Mouse (Mus musculus) forebrain, embryonic 14.5 days (tissue): Measurements from ENCODE around the gene Tor4a. TPM values are rescaled to one million over a fixed set of nuclear protein-coding genes. Genes with fewer than 3 reads are reported as not detected.

Experiments used
- ATAC-seq: fragments of 200-750 bp; cut with Nextera tagmentation; 2 replicates; pipeline ENCODE4 v1.8.0; 2017; ENCODE audit warnings: mild to moderate bottlenecking, moderate library complexity
- DNase-seq: peaks from one replicate; pipeline ENCODE4 v3.0.0-alpha.2; 2015; ENCODE audit warnings: low spot score
- H3K27ac ChIP-seq: fragments of 300-500 bp; sonication (generic); 2 replicates; pipeline ENCODE4 v1.5.1; 2014; ENCODE audit warnings: low read depth, mild to moderate bottlenecking, control low read depth, low read length, moderate library complexity
- H3K27me3 ChIP-seq: fragments of 300-500 bp; sonication (generic); replicated peaks from 2 replicates; pipeline ENCODE4 v1.6.1; 2014; ENCODE audit warnings: low read length, control low read depth, mixed read lengths; ENCODE audit not compliant: control insufficient read depth, insufficient read depth
- H3K36me3 ChIP-seq: fragments of 300-500 bp; sonication (generic); 2 replicates; pipeline ENCODE4 v1.6.1; 2014; ENCODE audit warnings: low read length, control low read depth; ENCODE audit not compliant: control insufficient read depth, insufficient read depth
- H3K4me1 ChIP-seq: fragments of 300-500 bp; sonication (generic); 2 replicates; pipeline ENCODE4 v1.6.1; 2014; ENCODE audit warnings: antibody characterized with exemption, low read length, control low read depth; ENCODE audit not compliant: control insufficient read depth, insufficient read depth
- H3K4me2 ChIP-seq: fragments of 300-500 bp; sonication (generic); 2 replicates; pipeline ENCODE4 v1.6.1; 2014; ENCODE audit warnings: mild to moderate bottlenecking, control low read depth, low read length
- H3K4me3 ChIP-seq: fragments of 300-500 bp; sonication (generic); 2 replicates; pipeline ENCODE4 v1.5.1; 2014; ENCODE audit warnings: low read depth, low read length, control low read depth
- H3K9ac ChIP-seq: fragments of 300-500 bp; sonication (generic); 2 replicates; pipeline ENCODE4 v1.6.1; 2014; ENCODE audit warnings: mild to moderate bottlenecking, low read length, control low read depth, moderate library complexity
- H3K9me3 ChIP-seq: fragments of 300-500 bp; sonication (generic); replicated peaks from 2 replicates; pipeline ENCODE4 v1.6.1; 2016; ENCODE audit warnings: low read length, control low read depth, mixed read lengths; ENCODE audit not compliant: control insufficient read depth
- WGBS: fragments of 180-500 bp; shearing (Covaris S2); extraction: QIAGEN DNeasy Blood & Tissue Kit; methylation state at CpG from one replicate; pipeline ENCODE4 v1.1.7; 2014; 5-methylcytosine and 5-hydroxymethylcytosine counted together
- polyA plus RNA-seq: library from polyadenylated mRNA; unstranded; fragments of >200 nt; fragmentation: Nextera tagmentation; extraction: Ambion mirVana; gene quantifications from 2 replicates; pipeline ENCODE4 v1.2.1, GENCODE M21; 2014

Gene Tor4a
- polyA plus RNA-seq, 1 experiment from 2014 or later: 0.97 TPM

- Histone ChIP-seq H3K4me2 (no peak overlapping the region), H3K9ac (no peak overlapping the region), H3K36me3 (no peaks in the 10 kb centered on the region), H3K27ac (no peak overlapping the region), H3K27me3 (no peaks in the 10 kb centered on the region), H3K4me1 (peaks cover 15% of the 10 kb centered on the region), H3K9me3 (no peaks in the 10 kb centered on the region), H3K4me3 (no peak overlapping the region)
- ATAC-seq (no peak), DNase-seq (no peak)
Measured at GRCm38 (mm10) chr2:25238106-25238505, 41.4 kb upstream of the Tor4a start.

DNA sequence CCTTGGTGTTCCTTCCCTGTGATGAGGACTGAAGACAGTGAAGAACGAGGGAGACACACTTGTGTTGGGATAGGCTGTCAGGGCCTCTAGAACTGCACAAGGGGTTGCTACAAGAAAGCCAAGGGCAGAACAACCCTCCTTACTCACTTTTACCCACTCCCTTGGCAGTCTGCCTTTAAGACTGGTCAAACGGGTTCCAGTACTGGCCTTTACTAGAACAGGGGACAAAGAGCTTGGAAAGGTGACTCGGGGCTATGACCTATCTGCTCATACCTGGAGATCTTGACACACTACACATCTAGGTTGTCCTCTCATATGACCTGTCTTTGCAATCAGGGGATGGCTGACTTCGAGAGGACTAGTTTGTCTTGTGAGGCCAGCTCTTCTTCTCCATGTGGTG lies 40.8 kb upstream of the Tor4a start:
- no peaks in the 10 kb centered on the region for H3K9me3 ChIP-seq
- 64% methylated on average over 4 of the region's 4 CpGs for WGBS
- DNase-seq (no peak), ATAC-seq (no peak)
- no peak overlapping the region for H3K27ac ChIP-seq
- H3K4me1 ChIP-seq: peaks cover 13% of the 10 kb centered on the region
- H3K4me2 ChIP-seq: no peak overlapping the region
- H3K36me3 ChIP-seq: no peaks in the 10 kb centered on the region
- no peaks in the 10 kb centered on the region for H3K27me3 ChIP-seq
- no peak overlapping the region for H3K4me3 ChIP-seq
- no peak overlapping the region for H3K9ac ChIP-seq

- 34% methylated on average over 8 of the region's 8 CpGs for WGBS
- no peak for ATAC-seq
- Histone ChIP-seq H3K4me3 (no peak within 1 kb of the TSS), H3K27me3 (no peaks in the 10 kb centered on the region), H3K9ac (no peak within 1 kb of the TSS), H3K4me2 (no peak within 1 kb of the TSS), H3K4me1 (peaks cover 10% of the 10 kb centered on the region), H3K36me3 (no peaks in the 10 kb centered on the region), H3K9me3 (no peaks in the 10 kb centered on the region), H3K27ac (no peak within 1 kb of the TSS)
- no peak for DNase-seq
Measured at GRCm38 (mm10) chr2:25236614-25237013, 39.9 kb upstream of the Tor4a start, which contains the start of gene Rnf224. Rnf224 (minus strand) TSS chr2:25236787.

GRCm38 (mm10) chr2:25234551-25235220 lies 38.0 kb upstream of the Tor4a start:
- DNase-seq: no peak
- H3K27ac ChIP-seq: no peak overlapping the region
- H3K4me2 ChIP-seq: no peak overlapping the region
- no peaks in the 10 kb centered on the region for H3K4me1 ChIP-seq
- H3K36me3 ChIP-seq: no peaks in the 10 kb centered on the region
- 74% methylated on average over 5 of the region's 5 CpGs for WGBS
- ATAC-seq: no peak
- no peaks in the 10 kb centered on the region for H3K27me3 ChIP-seq
- no peak overlapping the region for H3K4me3 ChIP-seq
- H3K9ac ChIP-seq: no peak overlapping the region
- H3K9me3 ChIP-seq: no peaks in the 10 kb centered on the region

- 90% methylated on average over 3 of the region's 3 CpGs for WGBS
Measured at GRCm38 (mm10) chr2:25234050-25234449, 37.4 kb upstream of the Tor4a start, which contains the start of gene Slc34a3. Slc34a3 (minus strand) TSS chr2:25234364.

GRCm38 (mm10) chr2:25233421-25233820 lies 36.7 kb upstream of the Tor4a start:
- DNase-seq (no peak), ATAC-seq (no peak)
- no peaks in the 10 kb centered on the region for H3K27me3 ChIP-seq
- 81% methylated on average over 4 of the region's 4 CpGs for WGBS
- H3K36me3 ChIP-seq: no peaks in the 10 kb centered on the region
- H3K9me3 ChIP-seq: no peaks in the 10 kb centered on the region
- H3K4me1 ChIP-seq: no peaks in the 10 kb centered on the region
- H3K4me3 ChIP-seq: no peak overlapping the region
- no peak overlapping the region for H3K4me2 ChIP-seq
- H3K27ac ChIP-seq: no peak overlapping the region
- no peak overlapping the region for H3K9ac ChIP-seq

More at GRCm38 (mm10) chr2:25234050-25234449, 37.4 kb upstream of the Tor4a start, which contains the start of gene Slc34a3:
- Histone ChIP-seq H3K9ac (no peak within 1 kb of the TSS), H3K27me3 (no peaks in the 10 kb centered on the region), H3K4me2 (no peak within 1 kb of the TSS), H3K27ac (no peak within 1 kb of the TSS), H3K4me1 (no peaks in the 10 kb centered on the region), H3K36me3 (no peaks in the 10 kb centered on the region), H3K4me3 (no peak within 1 kb of the TSS), H3K9me3 (no peaks in the 10 kb centered on the region)
- ATAC-seq (no peak), DNase-seq (no peak)

GRCm38 (mm10) chr2:25231038-25231437 lies 34.4 kb upstream of the Tor4a start:
- no peaks in the 10 kb centered on the region for H3K27me3 ChIP-seq
- ATAC-seq (no peak), DNase-seq (no peak)
- H3K4me1 ChIP-seq: no peaks in the 10 kb centered on the region
- no peak overlapping the region for H3K27ac ChIP-seq
- no peaks in the 10 kb centered on the region for H3K36me3 ChIP-seq
- no peaks in the 10 kb centered on the region for H3K9me3 ChIP-seq
- H3K9ac ChIP-seq: no peak overlapping the region
- no peak overlapping the region for H3K4me2 ChIP-seq
- no peak overlapping the region for H3K4me3 ChIP-seq
- whole genome bisulfite sequencing: 49% methylated on average over 12 of the region's 12 CpGs

DNA sequence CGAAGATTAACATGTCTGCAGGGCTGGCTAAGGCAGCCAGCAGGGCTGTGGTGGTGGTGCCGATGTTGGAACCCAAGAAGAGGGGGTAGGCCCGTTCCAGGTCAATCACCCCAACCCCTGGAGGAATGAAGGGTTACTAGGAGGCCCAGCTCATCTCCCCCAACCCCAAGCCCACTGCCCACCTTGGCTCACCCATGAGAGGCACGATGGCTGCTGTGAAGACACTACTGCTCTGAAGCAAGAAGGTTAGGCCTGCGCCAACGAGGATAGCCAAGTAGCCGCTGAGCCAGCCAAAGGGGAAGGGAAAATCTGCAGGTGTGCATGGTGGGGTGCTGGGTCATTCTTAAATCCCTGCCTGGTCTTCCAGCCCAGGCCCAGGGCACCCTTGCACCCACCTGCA lies 33.9 kb upstream of the Tor4a start:
- H3K27me3 ChIP-seq: no peaks in the 10 kb centered on the region
- H3K4me1 ChIP-seq: peaks cover 2% of the 10 kb centered on the region; the same call in 1 of the 2 replicates
- WGBS: 89% methylated on average over 7 of the region's 7 CpGs
- no peaks in the 10 kb centered on the region for H3K9me3 ChIP-seq
- H3K36me3 ChIP-seq: no peaks in the 10 kb centered on the region
- DNase-seq: no peak
- no peak overlapping the region for H3K9ac ChIP-seq
- no peak for ATAC-seq
- no peak overlapping the region for H3K4me2 ChIP-seq
- H3K27ac ChIP-seq: no peak overlapping the region
- H3K4me3 ChIP-seq: no peak overlapping the region

- DNase-seq (no peak), ATAC-seq (no peak)
- no peak overlapping the region for H3K4me2 ChIP-seq
Measured at GRCm38 (mm10) chr2:25229582-25229981, 32.9 kb upstream of the Tor4a start.

More at GRCm38 (mm10) chr2:25229582-25229981, 32.9 kb upstream of the Tor4a start:
- Histone ChIP-seq H3K4me3 (no peak overlapping the region), H3K27me3 (no peaks in the 10 kb centered on the region), H3K27ac (no peak overlapping the region), H3K4me1 (peaks cover 5% of the 10 kb centered on the region), H3K36me3 (no peaks in the 10 kb centered on the region), H3K9ac (no peak overlapping the region), H3K9me3 (no peaks in the 10 kb centered on the region)
- 80% methylated on average over 5 of the region's 5 CpGs for WGBS
